Mouse (Mus musculus) liver, embryonic 16.5 days (tissue): ENCODE data around the gene Xkr7. TPM values are rescaled to one million over a fixed set of nuclear protein-coding genes. Genes with fewer than 3 reads are reported as not detected.

ENCODE experiments used
- ATAC-seq: fragments of 200-750 bp; cut with Nextera tagmentation; 2 replicates; pipeline ENCODE4 v1.8.0; 2017; ENCODE audit warnings: low read depth, mild to moderate bottlenecking, moderate number of reproducible peaks, moderate library complexity
- H3K27ac ChIP-seq: fragments of 300-500 bp; sonication (generic); 2 replicates; pipeline ENCODE4 v1.5.1; 2014; ENCODE audit warnings: mild to moderate bottlenecking, low read length
- H3K27me3 ChIP-seq: fragments of 300-500 bp; sonication (generic); 2 replicates; pipeline ENCODE4 v1.6.1; 2014; ENCODE audit warnings: low read depth, low read length, mixed read lengths; ENCODE audit not compliant: control insufficient read depth, insufficient read depth
- H3K36me3 ChIP-seq: fragments of 300-500 bp; sonication (generic); 2 replicates; pipeline ENCODE4 v1.6.1; 2014; ENCODE audit warnings: mild to moderate bottlenecking; ENCODE audit not compliant: control insufficient read depth, insufficient read depth
- H3K4me1 ChIP-seq: fragments of 300-500 bp; sonication (generic); 2 replicates; pipeline ENCODE4 v1.6.1; 2014; ENCODE audit warnings: low read depth, low read length, mixed read lengths; ENCODE audit not compliant: control insufficient read depth
- H3K4me2 ChIP-seq: fragments of 300-500 bp; sonication (generic); 2 replicates; pipeline ENCODE4 v1.6.1; 2014; ENCODE audit warnings: low read depth, low read length, mixed read lengths
- H3K4me3 ChIP-seq: fragments of 300-500 bp; sonication (generic); 2 replicates; pipeline ENCODE4 v1.5.1; 2014; ENCODE audit warnings: low read depth, mild to moderate bottlenecking, low read length
- H3K9ac ChIP-seq: fragments of 300-500 bp; sonication (generic); 2 replicates; pipeline ENCODE4 v1.6.1; 2014; ENCODE audit warnings: low read depth, low read length
- H3K9me3 ChIP-seq: fragments of 300-500 bp; sonication (generic); replicated peaks from 2 replicates; pipeline ENCODE4 v1.6.1; 2016; ENCODE audit warnings: low read length; ENCODE audit not compliant: control insufficient read depth
- WGBS: fragments of 180-500 bp; shearing (Covaris S2); extraction: QIAGEN DNeasy Blood & Tissue Kit; methylation state at CpG from one replicate; pipeline ENCODE4 v1.1.7; 2014; ENCODE audit not compliant: insufficient replicate concordance; 5-methylcytosine and 5-hydroxymethylcytosine counted together
- polyA plus RNA-seq: library from polyadenylated mRNA; unstranded; fragments of >200 nt; fragmentation: Nextera tagmentation; extraction: Ambion mirVana; gene quantifications from 2 replicates; pipeline ENCODE4 v1.2.1, GENCODE M21; 2015

The Xkr7 gene
- polyA plus RNA-seq, 1 experiment from 2014 or later = not detected

- no peaks in the 10 kb centered on the region for H3K9me3 ChIP-seq
- WGBS = 45% methylated on average over 32 of the region's 32 CpGs
- ATAC-seq = no peak
- H3K4me3 ChIP-seq = no peak overlapping the region
- no peaks in the 10 kb centered on the region for H3K36me3 ChIP-seq
- no peak overlapping the region for H3K9ac ChIP-seq
- peaks cover 6% of the 10 kb centered on the region for H3K4me1 ChIP-seq
- H3K4me2 ChIP-seq = no peak overlapping the region
- no peak overlapping the region for H3K27ac ChIP-seq
- no peaks in the 10 kb centered on the region for H3K27me3 ChIP-seq
Observed at GRCm38 (mm10) chr2:153080841-153081523, 49.3 kb downstream of the Xkr7 start.

- H3K9ac ChIP-seq = no peak overlapping the region
- no peaks in the 10 kb centered on the region; the same call in 1 of the 2 replicates for H3K4me1 ChIP-seq
- H3K27me3 ChIP-seq = no peaks in the 10 kb centered on the region
- no peaks in the 10 kb centered on the region for H3K9me3 ChIP-seq
- 62% methylated on average over 6 of the region's 6 CpGs for WGBS
- H3K27ac ChIP-seq = no peak overlapping the region
- no peak overlapping the region for H3K4me3 ChIP-seq
- no peaks in the 10 kb centered on the region for H3K36me3 ChIP-seq
- ATAC-seq = no peak
- no peak overlapping the region for H3K4me2 ChIP-seq
Observed at GRCm38 (mm10) chr2:153081866-153082265, 50.2 kb downstream of the Xkr7 start.

GRCm38 (mm10) chr2:153083275-153083674 lies 51.6 kb downstream of the Xkr7 start:
- Histone ChIP-seq H3K4me1 (no peaks in the 10 kb centered on the region; the same call in 1 of the 2 replicates), H3K4me2 (no peak overlapping the region), H3K27me3 (no peaks in the 10 kb centered on the region), H3K9ac (no peak overlapping the region), H3K4me3 (no peak overlapping the region), H3K36me3 (no peaks in the 10 kb centered on the region), H3K27ac (peak overlapping the region; percentile 80), H3K9me3 (no peaks in the 10 kb centered on the region)
- ATAC-seq = no peak
- WGBS = 72% methylated on average over 8 of the region's 8 CpGs

- H3K27ac ChIP-seq = peak overlapping the region; percentile 80
- no peaks in the 10 kb centered on the region for H3K9me3 ChIP-seq
- H3K9ac ChIP-seq = no peak overlapping the region
- H3K4me1 ChIP-seq = no peaks in the 10 kb centered on the region; the same call in 1 of the 2 replicates
- H3K36me3 ChIP-seq = no peaks in the 10 kb centered on the region
- ATAC-seq = peak; percentile 37
- no peaks in the 10 kb centered on the region for H3K27me3 ChIP-seq
- no peak overlapping the region for H3K4me2 ChIP-seq
- H3K4me3 ChIP-seq = no peak overlapping the region
- 54% methylated on average over 4 of the region's 4 CpGs for WGBS
Observed at GRCm38 (mm10) chr2:153083824-153084223, 52.2 kb downstream of the Xkr7 start.

GRCm38 (mm10) chr2:153084261-153084976 lies 52.8 kb downstream of the Xkr7 start:
- peak; percentile 71 for ATAC-seq
- Histone ChIP-seq H3K9ac (no peak overlapping the region), H3K36me3 (no peaks in the 10 kb centered on the region), H3K27ac (peak overlapping the region; percentile 80), H3K9me3 (no peaks in the 10 kb centered on the region), H3K4me1 (no peaks in the 10 kb centered on the region; the same call in 1 of the 2 replicates), H3K27me3 (no peaks in the 10 kb centered on the region), H3K4me3 (no peak overlapping the region), H3K4me2 (no peak overlapping the region)
- 31% methylated on average over 7 of the region's 7 CpGs for WGBS

GRCm38 (mm10) chr2:153085556-153085955 lies 53.9 kb downstream of the Xkr7 start:
- Histone ChIP-seq H3K9me3 (no peaks in the 10 kb centered on the region), H3K4me2 (no peak overlapping the region), H3K4me3 (no peak overlapping the region), H3K27ac (no peak overlapping the region), H3K9ac (no peak overlapping the region), H3K27me3 (no peaks in the 10 kb centered on the region), H3K36me3 (no peaks in the 10 kb centered on the region), H3K4me1 (no peaks in the 10 kb centered on the region; the same call in 1 of the 2 replicates)
- 50% methylated on average over 6 of the region's 6 CpGs for WGBS
- no peak for ATAC-seq

GRCm38 (mm10) chr2:153086166-153086565 lies 54.5 kb downstream of the Xkr7 start:
- H3K9me3 ChIP-seq = no peaks in the 10 kb centered on the region
- no peaks in the 10 kb centered on the region for H3K36me3 ChIP-seq
- no peaks in the 10 kb centered on the region; the same call in 1 of the 2 replicates for H3K4me1 ChIP-seq
- 64% methylated on average over 4 of the region's 4 CpGs for WGBS
- no peak overlapping the region for H3K4me2 ChIP-seq
- no peak overlapping the region for H3K9ac ChIP-seq
- no peak for ATAC-seq
- no peak overlapping the region for H3K27ac ChIP-seq
- H3K27me3 ChIP-seq = no peaks in the 10 kb centered on the region
- H3K4me3 ChIP-seq = no peak overlapping the region

- no peak for ATAC-seq
- Histone ChIP-seq H3K4me3 (no peak overlapping the region), H3K36me3 (no peaks in the 10 kb centered on the region), H3K4me2 (no peak overlapping the region), H3K9ac (no peak overlapping the region), H3K9me3 (no peaks in the 10 kb centered on the region), H3K27me3 (no peaks in the 10 kb centered on the region), H3K4me1 (no peaks in the 10 kb centered on the region; the same call in 1 of the 2 replicates), H3K27ac (no peak overlapping the region)
- WGBS = 67% methylated on average over 10 of the region's 10 CpGs
Observed at GRCm38 (mm10) chr2:153087091-153087490, 55.4 kb downstream of the Xkr7 start.

- Histone ChIP-seq H3K9me3 (no peaks in the 10 kb centered on the region), H3K36me3 (no peaks in the 10 kb centered on the region), H3K27ac (no peak overlapping the region), H3K4me2 (no peak overlapping the region), H3K4me3 (no peak overlapping the region), H3K4me1 (no peaks in the 10 kb centered on the region), H3K27me3 (no peaks in the 10 kb centered on the region), H3K9ac (no peak overlapping the region)
- 37% methylated on average over 2 of the region's 2 CpGs for WGBS
- ATAC-seq = no peak
Observed at GRCm38 (mm10) chr2:153089316-153089715, 57.7 kb downstream of the Xkr7 start.
